9 mouse cellular contexts compared by ENCODE assay signal in genomic region chr7:87277225-87277624, GRCm38 (mm10). TPM values are rescaled to one million over a fixed set of nuclear protein-coding genes. Genes with fewer than 3 reads are reported as not detected.
A peak's percentile ranks its signal among the peaks of the same experiment; 100 is the strongest.
DNase-seq lines count a peak whose midpoint lies in the region; ATAC-seq lines count a peak whose summit lies in the region.
"Had no signal": no experiment of that assay in that cellular context is flagged by ENCODE, and none has a peak within 500 bp of the region (broad histone marks: within the 10 kb centered on the region; RNA-seq: fewer than 3 reads in every experiment).

No protein-coding gene starts in this region.

- no peak overlapping the region for H3K4me3 ChIP-seq in forebrain, embryonic 16.5 days (replicated peaks; ENCODE audit: low read length)
- H3K4me3 ChIP-seq: heart, embryonic 15.5 days had no signal

- 3% methylated on average over 1 of the region's 1 CpGs for WGBS in forebrain, embryonic 16.5 days

- DNase-seq in gastrocnemius, postnatal 10 days: peak; percentile 19
- DNase-seq in gastrocnemius, postnatal 36 days: no peak
- DNase-seq in right cerebral cortex, adult 18-20 months: peak; percentile 12
- no peak for DNase-seq in right cerebral cortex, postnatal 25 days
- peak; percentile 6 to 39 for DNase-seq in layer of hippocampus, postnatal 25 days (ENCODE audit: extremely low spot score in 1 of 2, low spot score in 1 of 2)
- DNase-seq in telencephalon, adult 2 months (ENCODE audit: low read depth, low spot score): peak; percentile 17
- no peak for DNase-seq in MN1 (ENCODE audit: low spot score)

- no peak overlapping the region for H3K9ac ChIP-seq in forebrain, embryonic 16.5 days (replicated peaks; ENCODE audit: low read depth, low read length)
- H3K9ac ChIP-seq: heart, embryonic 15.5 days had no signal

- no peaks in the 10 kb centered on the region for H3K27me3 ChIP-seq in forebrain, embryonic 16.5 days (replicated peaks; ENCODE audit: control insufficient read depth, insufficient read depth, low read length)
- H3K27me3 ChIP-seq: heart, embryonic 15.5 days had no signal

- H3K4me1 ChIP-seq in forebrain, embryonic 16.5 days (replicated peaks; ENCODE audit: control insufficient read depth, insufficient read depth, low read length): no peaks in the 10 kb centered on the region
- H3K4me1 ChIP-seq: heart, embryonic 15.5 days had no signal

- no peak overlapping the region for H3K4me2 ChIP-seq in forebrain, embryonic 16.5 days (ENCODE audit: low read length)
- H3K4me2 ChIP-seq: heart, embryonic 15.5 days had no signal

- no peaks in the 10 kb centered on the region for H3K36me3 ChIP-seq in forebrain, embryonic 16.5 days (ENCODE audit: control insufficient read depth, insufficient read depth)
- H3K36me3 ChIP-seq: heart, embryonic 15.5 days had no signal

- intact Hi-C loops in gastrocnemius, postnatal 36 days (cut with DNase I): loop anchor here (5.0 kb wide), 1 partner anchor 165 kb away; no protein-coding TSS in a partner anchor

- no peaks in the 10 kb centered on the region for H3K9me3 ChIP-seq in forebrain, embryonic 16.5 days (ENCODE audit: control insufficient read depth, low read length)
- H3K9me3 ChIP-seq: heart, embryonic 15.5 days had no signal

- H3K27ac ChIP-seq in forebrain, embryonic 16.5 days (ENCODE audit: low read length): no peak overlapping the region
- H3K27ac ChIP-seq: heart, embryonic 15.5 days had no signal

- peak; percentile 72 for ATAC-seq in forebrain, embryonic 16.5 days

RNA-seq across cellular contexts. Expression of gene Nox4, which starts 31.3 kb away (rescaled TPM):
- 1 to 10 TPM; 2.6 to 3.8 TPM for total RNA-seq in gastrocnemius, postnatal 10 days (2021)
- total RNA-seq in gastrocnemius, postnatal 36 days (2021): 1 to 10 TPM; 1.5 to 1.9 TPM
- polyA plus RNA-seq in forebrain, embryonic 16.5 days (2015; fragmentation: Nextera tagmentation; extraction: Ambion mirVana): 1.4 and 1.8 TPM in 2 replicates
- total RNA-seq in layer of hippocampus, postnatal 25 days (2021): under 1 TPM in 1 of 2 experiments, not detected in 1; 0.27 TPM

Comparison
In these comparisons a context has a peak if more than half of its experiments do, and no peak if none do; other contexts are left out.
1. DNase-seq: peak in gastrocnemius, postnatal 10 days (single experiment), right cerebral cortex, adult 18-20 months (single experiment), layer of hippocampus, postnatal 25 days (2 of 2) and telencephalon, adult 2 months (single experiment); none in gastrocnemius, postnatal 36 days (0 of 2), right cerebral cortex, postnatal 25 days (single experiment) and MN1 (single experiment).